Mouse (Mus musculus): ENCODE results near the gene Pgm5. TPM values are rescaled to one million over a fixed set of nuclear protein-coding genes. Genes with fewer than 3 reads are reported as not detected.

Pgm5 gene
- polyA plus RNA-seq, 1 experiment, result 0.83 TPM

- Histone ChIP-seq H3K27ac (ENCODE audit: insufficient read depth, low read depth, low read length) (no peak overlapping the region), H3K4me3 (ENCODE audit: insufficient read depth, low read length) (no peak overlapping the region), H3K4me1 (ENCODE audit: control insufficient read depth, insufficient read depth, low read length) (0 out of 2 replicates have a peak, but pooled peaks cover 2% of the 10 kb centered on the region)
- TF ChIP-seq POLR2A (IDR thresholded peaks at IDR 0.05; ENCODE audit: borderline replicate concordance, low read depth, low read length) (no peak), CTCF (IDR thresholded peaks at IDR 0.05; ENCODE audit: low read depth, low read length) (no peak)
Observed at GRCm38 (mm10) chr19:24652342-24653019, 209.2 kb downstream of the Pgm5 start.

GRCm38 (mm10) chr19:24651595-24651994 lies 210.1 kb downstream of the Pgm5 start:
- TF ChIP-seq CTCF (IDR thresholded peaks at IDR 0.05; ENCODE audit: low read depth, low read length) (no peak), POLR2A (IDR thresholded peaks at IDR 0.05; ENCODE audit: borderline replicate concordance, low read depth, low read length) (no peak)
- no peak overlapping the region for H3K4me3 ChIP-seq (ENCODE audit: insufficient read depth, low read length)
- H3K4me1 ChIP-seq (ENCODE audit: control insufficient read depth, insufficient read depth, low read length), result no peaks in the 10 kb centered on the region
- H3K27ac ChIP-seq (ENCODE audit: insufficient read depth, low read depth, low read length), result no peak overlapping the region

- Histone ChIP-seq H3K4me1 (ENCODE audit: control insufficient read depth, insufficient read depth, low read length) (no peaks in the 10 kb centered on the region), H3K4me3 (ENCODE audit: insufficient read depth, low read length) (no peak overlapping the region), H3K27ac (ENCODE audit: insufficient read depth, low read depth, low read length) (no peak overlapping the region)
- no peak for TF ChIP-seq POLR2A (IDR thresholded peaks at IDR 0.05; ENCODE audit: borderline replicate concordance, low read depth, low read length)
- no peak for TF ChIP-seq CTCF (IDR thresholded peaks at IDR 0.05; ENCODE audit: low read depth, low read length)
Observed at GRCm38 (mm10) chr19:24650428-24650827, 211.2 kb downstream of the Pgm5 start.

GRCm38 (mm10) chr19:24648016-24648415 lies 213.6 kb downstream of the Pgm5 start:
- no peak for TF ChIP-seq CTCF (IDR thresholded peaks at IDR 0.05; ENCODE audit: low read depth, low read length)
- TF ChIP-seq POLR2A (IDR thresholded peaks at IDR 0.05; ENCODE audit: borderline replicate concordance, low read depth, low read length), result no peak
- H3K4me3 ChIP-seq (ENCODE audit: insufficient read depth, low read length), result no peak overlapping the region
- no peaks in the 10 kb centered on the region for H3K4me1 ChIP-seq (ENCODE audit: control insufficient read depth, insufficient read depth, low read length)
- no peak overlapping the region for H3K27ac ChIP-seq (ENCODE audit: insufficient read depth, low read depth, low read length)

- TF ChIP-seq POLR2A (IDR thresholded peaks at IDR 0.05; ENCODE audit: borderline replicate concordance, low read depth, low read length) (no peak), CTCF (IDR thresholded peaks at IDR 0.05; ENCODE audit: low read depth, low read length) (no peak)
- H3K27ac ChIP-seq (ENCODE audit: insufficient read depth, low read depth, low read length), result no peak overlapping the region
Observed at GRCm38 (mm10) chr19:24646162-24646829, 215.4 kb downstream of the Pgm5 start.

GRCm38 (mm10) chr19:24644971-24645370 lies 216.7 kb downstream of the Pgm5 start:
- no peaks in the 10 kb centered on the region for H3K4me1 ChIP-seq (ENCODE audit: control insufficient read depth, insufficient read depth, low read length)
- TF ChIP-seq POLR2A (IDR thresholded peaks at IDR 0.05; ENCODE audit: borderline replicate concordance, low read depth, low read length) (no peak), CTCF (IDR thresholded peaks at IDR 0.05; ENCODE audit: low read depth, low read length) (no peak)
- H3K27ac ChIP-seq (ENCODE audit: insufficient read depth, low read depth, low read length), result no peak overlapping the region
- H3K4me3 ChIP-seq (ENCODE audit: insufficient read depth, low read length), result no peak overlapping the region

More at GRCm38 (mm10) chr19:24646162-24646829, 215.4 kb downstream of the Pgm5 start:
- H3K4me3 ChIP-seq (ENCODE audit: insufficient read depth, low read length), result no peak overlapping the region
- no peaks in the 10 kb centered on the region for H3K4me1 ChIP-seq (ENCODE audit: control insufficient read depth, insufficient read depth, low read length)

GRCm38 (mm10) chr19:24640982-24641381 lies 220.7 kb downstream of the Pgm5 start:
- H3K27ac ChIP-seq (ENCODE audit: insufficient read depth, low read depth, low read length), result no peak overlapping the region
- no peak overlapping the region for H3K4me3 ChIP-seq (ENCODE audit: insufficient read depth, low read length)
- no peaks in the 10 kb centered on the region for H3K4me1 ChIP-seq (ENCODE audit: control insufficient read depth, insufficient read depth, low read length)
- TF ChIP-seq POLR2A (IDR thresholded peaks at IDR 0.05; ENCODE audit: borderline replicate concordance, low read depth, low read length) (no peak), CTCF (IDR thresholded peaks at IDR 0.05; ENCODE audit: low read depth, low read length) (no peak)

GRCm38 (mm10) chr19:24637988-24638387 lies 223.7 kb downstream of the Pgm5 start:
- H3K4me3 ChIP-seq (ENCODE audit: insufficient read depth, low read length), result no peak overlapping the region
- H3K4me1 ChIP-seq (ENCODE audit: control insufficient read depth, insufficient read depth, low read length), result no peaks in the 10 kb centered on the region
- H3K27ac ChIP-seq (ENCODE audit: insufficient read depth, low read depth, low read length), result no peak overlapping the region
- TF ChIP-seq POLR2A (IDR thresholded peaks at IDR 0.05; ENCODE audit: borderline replicate concordance, low read depth, low read length), result no peak
- no peak for TF ChIP-seq CTCF (IDR thresholded peaks at IDR 0.05; ENCODE audit: low read depth, low read length)

GRCm38 (mm10) chr19:24636616-24637015 lies 225.0 kb downstream of the Pgm5 start:
- TF ChIP-seq CTCF (IDR thresholded peaks at IDR 0.05; ENCODE audit: low read depth, low read length) (no peak), POLR2A (IDR thresholded peaks at IDR 0.05; ENCODE audit: borderline replicate concordance, low read depth, low read length) (no peak)
- no peak overlapping the region for H3K4me3 ChIP-seq (ENCODE audit: insufficient read depth, low read length)
- no peaks in the 10 kb centered on the region for H3K4me1 ChIP-seq (ENCODE audit: control insufficient read depth, insufficient read depth, low read length)
- no peak overlapping the region for H3K27ac ChIP-seq (ENCODE audit: insufficient read depth, low read depth, low read length)

GRCm38 (mm10) chr19:24634602-24635001 lies 227.1 kb downstream of the Pgm5 start:
- peak; percentile 97 for TF ChIP-seq CTCF (IDR thresholded peaks at IDR 0.05; ENCODE audit: low read depth, low read length)
- TF ChIP-seq POLR2A (IDR thresholded peaks at IDR 0.05; ENCODE audit: borderline replicate concordance, low read depth, low read length), result no peak
- H3K4me1 ChIP-seq (ENCODE audit: control insufficient read depth, insufficient read depth, low read length), result no peaks in the 10 kb centered on the region
- H3K4me3 ChIP-seq (ENCODE audit: insufficient read depth, low read length), result no peak overlapping the region
- H3K27ac ChIP-seq (ENCODE audit: insufficient read depth, low read depth, low read length), result no peak overlapping the region

Other genes with a start within 250 kb of the Pgm5 start
- not detected in 2 replicates for gene Tmem252, start 187.8 kb downstream of the Pgm5 start, polyA plus RNA-seq (2012; ENCODE audit: insufficient read depth, insufficient read length, missing spikeins)
- 59.4 and 67.3 TPM in 2 replicates for gene Gm10053, start 13.8 kb upstream of the Pgm5 start, polyA plus RNA-seq (2012; ENCODE audit: insufficient read depth, insufficient read length, missing spikeins)
- gene Foxd4, start 39.3 kb upstream of the Pgm5 start, polyA plus RNA-seq (2012; ENCODE audit: insufficient read depth, insufficient read length, missing spikeins), result not detected in 2 replicates
- gene Cbwd1, start 99.8 kb upstream of the Pgm5 start, polyA plus RNA-seq (2012; ENCODE audit: insufficient read depth, insufficient read length, missing spikeins), result 7.2 and 7.4 TPM in 2 replicates
- 78.5 and 83.3 TPM in 2 replicates for gene Dock8, start 137.7 kb upstream of the Pgm5 start, polyA plus RNA-seq (2012; ENCODE audit: insufficient read depth, insufficient read length, missing spikeins)

Measured in bone marrow macrophage, adult 2 months (primary cell).